Mouse (Mus musculus): ENCODE results near the gene Kmt5c. TPM values are rescaled to one million over a fixed set of nuclear protein-coding genes. Genes with fewer than 3 reads are reported as not detected.

Gene Kmt5c
- total RNA-seq, 2 experiments from 2014 or later = 18.9 to 35.8 TPM

- intact Hi-C loops (cut with DNase I) = no loop called here
- DNase-seq (ENCODE audit: low spot score in 2 of 2) = no peak
Measured at GRCm38 (mm10) chr7:4743354-4743753, 3.4 kb downstream of the Kmt5c start.

GRCm38 (mm10) chr7:4744886-4745285, 5.0 kb downstream of the Kmt5c start:
- no peak for DNase-seq (ENCODE audit: low spot score in 2 of 2)
- intact Hi-C loops (cut with DNase I) = no loop called here

GRCm38 (mm10) chr7:4746326-4746980, 6.5 kb downstream of the Kmt5c start:
- intact Hi-C loops (cut with DNase I) = no loop called here
- DNase-seq (ENCODE audit: low spot score in 2 of 2) = no peak

- intact Hi-C loops (cut with DNase I) = no loop called here
- no peak for DNase-seq (ENCODE audit: low spot score in 2 of 2)
Measured at GRCm38 (mm10) chr7:4747156-4747899, 7.4 kb downstream of the Kmt5c start.

GRCm38 (mm10) chr7:4748321-4748720, 8.4 kb downstream of the Kmt5c start:
- no peak for DNase-seq (ENCODE audit: low spot score in 2 of 2)
- intact Hi-C loops (cut with DNase I) = no loop called here

GRCm38 (mm10) chr7:4749169-4749568, 9.3 kb downstream of the Kmt5c start:
- intact Hi-C loops (cut with DNase I) = no loop called here
- no peak for DNase-seq (ENCODE audit: low spot score in 2 of 2)

- intact Hi-C loops (cut with DNase I) = no loop called here
- DNase-seq (ENCODE audit: low spot score in 2 of 2) = no peak
Measured at GRCm38 (mm10) chr7:4751971-4752820, 12.3 kb downstream of the Kmt5c start.

GRCm38 (mm10) chr7:4752821-4753570, 13.1 kb downstream of the Kmt5c start, which contains the start of gene Cox6b2:
Gene Cox6b2, minus strand, starts transcription at chr7:4753094.
- peak; percentile 27 to 32 for DNase-seq (ENCODE audit: low spot score in 2 of 2)
- intact Hi-C loops (cut with DNase I) = no loop called here

- intact Hi-C loops (cut with DNase I) = no loop called here
- no peak for DNase-seq (ENCODE audit: low spot score in 2 of 2)
Measured at GRCm38 (mm10) chr7:4759670-4760069, 19.8 kb downstream of the Kmt5c start.

GRCm38 (mm10) chr7:4764946-4765710, 25.2 kb downstream of the Kmt5c start:
- intact Hi-C loops (cut with DNase I) = no loop called here
- DNase-seq (ENCODE audit: low spot score in 2 of 2) = no peak

- intact Hi-C loops (cut with DNase I) = no loop called here
- DNase-seq (ENCODE audit: low spot score in 2 of 2) = no peak
Measured at GRCm38 (mm10) chr7:4771202-4771601, 31.3 kb downstream of the Kmt5c start, which contains the start of gene Fam71e2. Gene Fam71e2, minus strand, starts transcription at chr7:4771302.

- no peak for DNase-seq (ENCODE audit: low spot score in 2 of 2)
- intact Hi-C loops (cut with DNase I) = no loop called here
Measured at GRCm38 (mm10) chr7:4776131-4776530, 36.2 kb downstream of the Kmt5c start.

- no peak for DNase-seq (ENCODE audit: low spot score in 2 of 2)
Measured at GRCm38 (mm10) chr7:4776861-4777830, 37.2 kb downstream of the Kmt5c start.

GRCm38 (mm10) chr7:4777851-4778637, 38.1 kb downstream of the Kmt5c start:
- DNase-seq (ENCODE audit: low spot score in 2 of 2) = no peak
- intact Hi-C loops (cut with DNase I) = no loop called here

More at GRCm38 (mm10) chr7:4776861-4777830, 37.2 kb downstream of the Kmt5c start:
- intact Hi-C loops (cut with DNase I) = no loop called here

GRCm38 (mm10) chr7:4779921-4780320, 40.0 kb downstream of the Kmt5c start:
- DNase-seq (ENCODE audit: low spot score in 2 of 2) = no peak
- intact Hi-C loops (cut with DNase I) = no loop called here

- intact Hi-C loops (cut with DNase I) = no loop called here
Measured at GRCm38 (mm10) chr7:4782130-4782529, 42.2 kb downstream of the Kmt5c start.

GRCm38 (mm10) chr7:4782759-4783158, 42.8 kb downstream of the Kmt5c start, which contains the start of the genes Il11 and Tmem190:
Gene Il11, minus strand, starts transcription at chr7:4782859.
Gene Tmem190, plus strand, starts transcription at chr7:4782937.
- no peak for DNase-seq (ENCODE audit: low spot score in 2 of 2)
- intact Hi-C loops (cut with DNase I) = no loop called here

More at GRCm38 (mm10) chr7:4782130-4782529, 42.2 kb downstream of the Kmt5c start:
- no peak for DNase-seq (ENCODE audit: low spot score in 2 of 2)

All from left cerebral cortex, postnatal 36 days (tissue).